Mouse (Mus musculus) liver, postnatal 0 days (tissue): ENCODE results near the gene Sec61b.

Experiments
- CTCF ChIP-seq: sonication (generic); IDR thresholded peaks from 2 replicates; pipeline ENCODE4 v1.5.1; 2016; ENCODE audit warnings: antibody characterized with exemption, low read depth
- EP300 ChIP-seq: IDR thresholded peaks from 2 replicates; pipeline ENCODE4 v1.6.1; 2016; ENCODE audit warnings: antibody characterized with exemption, low read depth, mild to moderate bottlenecking

GRCm38 (mm10) chr4:47467196-47467595 lies 7.3 kb upstream of the Sec61b start:
- TF ChIP-seq CTCF, result no peak
- no peak for TF ChIP-seq EP300
